Mouse (Mus musculus): ENCODE data around the gene Enpp5. TPM values are rescaled to one million over a fixed set of nuclear protein-coding genes. Genes with fewer than 3 reads are reported as not detected.
A peak's percentile ranks its signal among the peaks of the same experiment; 100 is the strongest.

The Enpp5 gene
- total and polyA plus RNA-seq, 3 experiments: 5.2 to 7.0 TPM; not detected in 1

DNA sequence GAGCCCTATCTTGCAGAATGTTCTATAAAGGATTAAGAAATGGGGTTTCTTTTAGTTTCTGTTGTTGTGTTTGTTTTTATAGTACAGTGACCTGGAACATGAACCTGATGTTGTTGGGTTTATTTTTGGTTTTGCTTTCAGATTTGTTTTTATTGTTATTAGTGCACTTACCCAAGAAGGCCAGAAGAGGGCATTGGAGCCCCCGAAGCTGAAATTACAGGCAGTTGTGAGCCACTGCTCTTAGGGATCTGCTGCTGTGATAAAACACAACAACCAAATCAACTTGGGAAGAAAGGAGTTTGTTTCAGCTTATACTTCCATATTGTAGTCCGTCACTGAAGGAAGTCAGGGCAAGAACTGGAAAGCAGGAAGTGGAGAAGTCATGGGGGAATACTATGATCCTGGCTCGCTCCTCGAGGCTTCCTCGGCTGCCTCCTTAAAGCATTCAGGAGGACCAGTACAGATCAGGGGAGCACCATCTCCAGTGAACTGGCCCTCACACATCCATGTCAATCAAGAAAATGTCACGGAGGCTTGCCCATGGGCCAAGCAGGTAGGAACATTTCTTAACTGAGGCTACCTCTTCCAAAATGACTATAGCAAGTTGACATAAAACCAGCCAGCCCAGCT is 2.4 kb upstream of the Enpp5 start:
- peak; percentile 85 for DNase-seq (ENCODE audit: low read depth, low spot score)
- peak overlapping the region; percentile 55 to 56 for H3K4me3 ChIP-seq (ENCODE audit: control insufficient read depth in 1 of 2, insufficient read depth in 1 of 2, low read depth in 2 of 2, low read length in 2 of 2)
- peak overlapping the region; percentile 68 for H3K9ac ChIP-seq (ENCODE audit: control insufficient read depth, low read depth, low read length, poor library complexity, severe bottlenecking)
- H3K36me3 ChIP-seq (ENCODE audit: control insufficient read depth in 1 of 2, insufficient read depth in 2 of 2, low read length in 2 of 2): peaks cover 0 to 9% of the 10 kb centered on the region in 2 experiments; a peak in 2 of 4 replicates
- H3K4me1 ChIP-seq (ENCODE audit: control insufficient read depth in 1 of 2, insufficient read depth in 2 of 2, low read length in 2 of 2): peaks cover 12 to 20% of the 10 kb centered on the region in 2 experiments
- no peak overlapping the region for H3K27ac ChIP-seq (ENCODE audit: control insufficient read depth, low read depth, low read length)
- no peaks in the 10 kb centered on the region for H3K9me3 ChIP-seq (replicated peaks; ENCODE audit: insufficient read depth, low read length)
- H3K79me2 ChIP-seq (ENCODE audit: control insufficient read depth, insufficient read depth, low read length, poor library complexity): 0 out of 2 replicates have a peak, but pooled peaks cover 2% of the 10 kb centered on the region
- H3K27me3 ChIP-seq (ENCODE audit: control insufficient read depth in 1 of 2, insufficient read depth in 2 of 2, low read length in 2 of 2): no peaks in the 10 kb centered on the region
- TF ChIP-seq MXI1 (IDR thresholded peaks at IDR 0.05; ENCODE audit: low read depth, low read length) (no peak), TBP (IDR thresholded peaks at IDR 0.05; ENCODE audit: low read depth, low read length) (0 out of 2 replicates have a peak, but pooled peaks have one; percentile 32), MAX (IDR thresholded peaks at IDR 0.05; ENCODE audit: low read length) (no peak), JUND (IDR thresholded peaks at IDR 0.05; ENCODE audit: low read depth, low read length) (no peak), RAD21 (IDR thresholded peaks at IDR 0.05; ENCODE audit: low read depth, low read length) (peak; percentile 73), SMC3 (IDR thresholded peaks at IDR 0.05; ENCODE audit: low read depth, low read length) (peak; percentile 88), RCOR1 (IDR thresholded peaks at IDR 0.05; ENCODE audit: low read depth, low read length) (no peak), MEF2A (IDR thresholded peaks at IDR 0.05; ENCODE audit: extremely low read depth, insufficient replicate concordance, low read depth, low read length, poor library complexity, severe bottlenecking) (no peak), HCFC1 (IDR thresholded peaks at IDR 0.05; ENCODE audit: low read depth, low read length) (no peak), ZNF384 (IDR thresholded peaks at IDR 0.05; ENCODE audit: low read depth, low read length) (no peak), SIN3A (IDR thresholded peaks at IDR 0.05; ENCODE audit: low read length) (peak; percentile 73), BHLHE40 (IDR thresholded peaks at IDR 0.05; ENCODE audit: borderline replicate concordance, low read depth, low read length) (peak; percentile 8; the same call in 1 of the 2 replicates), CHD1 (IDR thresholded peaks at IDR 0.05; ENCODE audit: low read depth, low read length) (no peak), ZKSCAN1 (IDR thresholded peaks at IDR 0.05; ENCODE audit: low read depth, low read length) (peak; percentile 30; the same call in 1 of the 2 replicates), CHD2 (IDR thresholded peaks at IDR 0.05; ENCODE audit: low read length) (no peak), USF2 (IDR thresholded peaks at IDR 0.05; ENCODE audit: borderline replicate concordance in 1 of 2, insufficient read depth in 1 of 2, low read depth in 1 of 2, low read length in 2 of 2) (no peak), NELFE (IDR thresholded peaks at IDR 0.05; ENCODE audit: low read depth, low read length) (no peak), E2F4 (IDR thresholded peaks at IDR 0.05; ENCODE audit: borderline replicate concordance, low read depth, low read length) (no peak), MYC (IDR thresholded peaks at IDR 0.05; ENCODE audit: low read depth, low read length) (no peak), KAT2A (conservative IDR thresholded peaks at IDR 0.05; ENCODE audit: low read depth, low read length) (no peak), GABPA (IDR thresholded peaks at IDR 0.05; ENCODE audit: low read depth, low read length) (no peak), POLR2A (IDR thresholded peaks at IDR 0.05; ENCODE audit: control insufficient read depth in 1 of 2, insufficient read depth in 1 of 2, low read depth in 1 of 2, low read length in 2 of 2, poor library complexity in 1 of 2) (no peak), ETS1 (IDR thresholded peaks at IDR 0.05; ENCODE audit: low read depth, low read length) (peak; percentile 48), ZMIZ1 (IDR thresholded peaks at IDR 0.05; ENCODE audit: low read depth, low read length) (no peak), MYB (IDR thresholded peaks at IDR 0.05; ENCODE audit: low read depth, low read length) (no peak), TAL1 (IDR thresholded peaks at IDR 0.05; ENCODE audit: low read length) (no peak), MAZ (IDR thresholded peaks at IDR 0.05; ENCODE audit: low read depth, low read length) (0 out of 2 replicates have a peak, but pooled peaks have one; percentile 50), ELF1 (IDR thresholded peaks at IDR 0.05; ENCODE audit: low read depth, low read length) (no peak), NRF1 (IDR thresholded peaks at IDR 0.05; ENCODE audit: insufficient read depth, low read depth, low read length, poor library complexity, severe bottlenecking) (no peak), USF1 (IDR thresholded peaks at IDR 0.05; ENCODE audit: low read depth, low read length) (no peak), TCF12 (IDR thresholded peaks at IDR 0.05; ENCODE audit: low read depth, low read length) (no peak), ZC3H11A (IDR thresholded peaks at IDR 0.05; ENCODE audit: low read depth, low read length) (peak; percentile 84), EP300 (IDR thresholded peaks at IDR 0.05; ENCODE audit: low read depth in 1 of 2, low read length in 2 of 2) (no peak), UBTF (IDR thresholded peaks at IDR 0.05; ENCODE audit: borderline replicate concordance, insufficient read depth, low read depth, low read length) (no peak), POLR2AphosphoS2 (IDR thresholded peaks at IDR 0.05; ENCODE audit: low read length) (no peak), MAFK (IDR thresholded peaks at IDR 0.05; ENCODE audit: borderline replicate concordance, low read depth, low read length) (no peak), POLR2AphosphoS5 (IDR thresholded peaks at IDR 0.05; ENCODE audit: borderline replicate concordance, low read depth, low read length) (no peak)

Measured in MEL (cell line).